Mouse (Mus musculus) liver, postnatal 0 days (tissue): ENCODE measurements around the gene Twf1. TPM values are rescaled to one million over a fixed set of nuclear protein-coding genes. Genes with fewer than 3 reads are reported as not detected.

Experiments
- ATAC-seq: fragments of 200-750 bp; cut with Nextera tagmentation; 2 replicates; pipeline ENCODE4 v1.8.0; 2017; ENCODE audit warnings: mild to moderate bottlenecking, moderate library complexity
- DNase-seq: peaks from one replicate; pipeline ENCODE4 v3.0.0-alpha.2; 2016
- H3K27ac ChIP-seq: fragments of 300-500 bp; sonication (generic); 2 replicates; pipeline ENCODE4 v1.5.1; 2014; ENCODE audit warnings: antibody characterized with exemption, moderate library complexity, mild to moderate bottlenecking, low read depth
- H3K27me3 ChIP-seq: fragments of 300-500 bp; sonication (generic); 2 replicates; pipeline ENCODE4 v1.6.1; 2014; ENCODE audit warnings: low read length, control low read depth, mixed read lengths; ENCODE audit not compliant: insufficient read depth
- H3K36me3 ChIP-seq: fragments of 300-500 bp; sonication (generic); replicated peaks from 2 replicates; pipeline ENCODE4 v1.6.1; 2014; ENCODE audit warnings: mild to moderate bottlenecking, control low read depth, low read length, moderate library complexity, mixed read lengths; ENCODE audit not compliant: insufficient read depth
- H3K4me1 ChIP-seq: fragments of 300-500 bp; sonication (generic); 2 replicates; pipeline ENCODE4 v1.6.1; 2014; ENCODE audit warnings: antibody characterized with exemption, mild to moderate bottlenecking, control low read depth; ENCODE audit not compliant: insufficient read depth
- H3K4me2 ChIP-seq: fragments of 300-500 bp; sonication (generic); 2 replicates; pipeline ENCODE4 v1.6.1; 2014; ENCODE audit warnings: low read depth, mild to moderate bottlenecking, low read length, moderate library complexity, mixed read lengths
- H3K4me3 ChIP-seq: fragments of 300-500 bp; sonication (generic); 2 replicates; pipeline ENCODE4 v1.5.1; 2014; ENCODE audit warnings: low read depth, low read length
- H3K9ac ChIP-seq: fragments of 300-500 bp; sonication (generic); replicated peaks from 2 replicates; pipeline ENCODE4 v1.6.1; 2014; ENCODE audit warnings: mild to moderate bottlenecking, moderate library complexity
- H3K9me3 ChIP-seq: fragments of 300-500 bp; sonication (generic); 2 replicates; pipeline ENCODE4 v1.6.1; 2016; ENCODE audit warnings: mild to moderate bottlenecking, control low read depth, low read length, mixed read lengths
- CTCF ChIP-seq: sonication (generic); IDR thresholded peaks from 2 replicates; pipeline ENCODE4 v1.5.1; 2016; ENCODE audit warnings: antibody characterized with exemption, low read depth
- EP300 ChIP-seq: IDR thresholded peaks from 2 replicates; pipeline ENCODE4 v1.6.1; 2016; ENCODE audit warnings: antibody characterized with exemption, low read depth, mild to moderate bottlenecking
- WGBS: fragments of 180-500 bp; shearing (Covaris S2); extraction: QIAGEN DNeasy Blood & Tissue Kit; methylation state at CpG from one replicate; pipeline ENCODE4 v1.1.7; 2014; ENCODE audit not compliant: insufficient replicate concordance; 5-methylcytosine and 5-hydroxymethylcytosine counted together
- polyA plus RNA-seq: library from polyadenylated mRNA; unstranded; fragments of >200 nt; fragmentation: Nextera tagmentation; extraction: Ambion mirVana; gene quantifications from 2 replicates; pipeline ENCODE4 v1.2.1, GENCODE M21; 2015

Twf1 gene
- polyA plus RNA-seq, 1 experiment from 2014 or later = 31.2 TPM

DNA sequence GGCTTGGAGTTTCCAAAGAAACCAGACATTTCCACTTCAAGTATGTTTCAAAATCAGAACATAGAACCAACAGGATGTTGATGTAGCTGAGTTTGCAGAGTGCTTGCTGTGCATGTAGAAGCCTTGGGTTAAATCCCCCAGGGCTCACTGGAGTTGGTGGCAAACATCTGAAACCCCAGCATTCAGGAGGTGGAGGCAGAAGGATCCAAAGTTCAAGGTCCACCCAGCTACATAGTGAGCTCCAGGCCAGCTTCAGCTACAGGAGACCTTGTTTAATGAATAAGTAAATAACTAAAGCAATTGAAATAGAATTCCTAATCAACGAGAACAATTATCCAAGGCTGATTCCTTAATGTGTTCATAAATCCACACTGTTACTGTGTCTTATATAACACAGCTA lies 3.9 kb upstream of the Twf1 start:
- Histone ChIP-seq H3K4me1 (peaks cover 7% of the 10 kb centered on the region), H3K27me3 (no peaks in the 10 kb centered on the region), H3K9ac (no peak overlapping the region), H3K9me3 (no peaks in the 10 kb centered on the region), H3K27ac (no peak overlapping the region), H3K36me3 (no peaks in the 10 kb centered on the region), H3K4me2 (no peak overlapping the region), H3K4me3 (no peak overlapping the region)
- DNase-seq (no peak), ATAC-seq (no peak)
- 43% methylated on average over 1 of the region's 1 CpGs for WGBS
- TF ChIP-seq CTCF = no peak
- TF ChIP-seq EP300 = no peak

DNA sequence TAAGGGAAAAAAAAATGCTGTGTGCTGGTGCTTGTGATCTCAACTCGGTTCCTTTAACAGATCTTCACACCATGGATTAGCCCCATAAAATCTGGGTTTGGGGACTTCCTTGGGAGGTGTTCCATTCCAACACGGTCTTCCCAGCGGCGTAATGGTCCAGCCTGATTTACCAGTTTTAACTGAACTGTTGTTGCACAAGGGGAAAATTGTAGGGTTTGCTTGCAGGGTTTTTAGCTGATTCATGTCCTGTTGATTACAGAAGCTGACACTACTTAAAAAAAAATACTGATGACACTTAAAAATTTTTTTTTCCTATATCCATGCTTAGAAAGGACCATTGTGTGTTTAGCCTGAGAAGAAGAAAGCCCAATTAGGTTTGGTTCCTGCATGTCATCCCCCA lies 1.7 kb upstream of the Twf1 start:
- peaks cover 11% of the 10 kb centered on the region for H3K4me1 ChIP-seq
- H3K9me3 ChIP-seq = no peaks in the 10 kb centered on the region
- H3K4me2 ChIP-seq = no peak overlapping the region
- no peak; the same call in 1 of the 2 replicates for TF ChIP-seq EP300
- no peak for TF ChIP-seq CTCF
- H3K4me3 ChIP-seq = no peak overlapping the region
- DNase-seq (no peak), ATAC-seq (no peak)
- H3K27ac ChIP-seq = peak overlapping the region; percentile 75
- WGBS = 58% methylated on average over 4 of the region's 4 CpGs
- H3K9ac ChIP-seq = no peak overlapping the region
- peaks cover 2% of the 10 kb centered on the region; the same call in 1 of the 2 replicates for H3K36me3 ChIP-seq
- H3K27me3 ChIP-seq = no peaks in the 10 kb centered on the region

DNA sequence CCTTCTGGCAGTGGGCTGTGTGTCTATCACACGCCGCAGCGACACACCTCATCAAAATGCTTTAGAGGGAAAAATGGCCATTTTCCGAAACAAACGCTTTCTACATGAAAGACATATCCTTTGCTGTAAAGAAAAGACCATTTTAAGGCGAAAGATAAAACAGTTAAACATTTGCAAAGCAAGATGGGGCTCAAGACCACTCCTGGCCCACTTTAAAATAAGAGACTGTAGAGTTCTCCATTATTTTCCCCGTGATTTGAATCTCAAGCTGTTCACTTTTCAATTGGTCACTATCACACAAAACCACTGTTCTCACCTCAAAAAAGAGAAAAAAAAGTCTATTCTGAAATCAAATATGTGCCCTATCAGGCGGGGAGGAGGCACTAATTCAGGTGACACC lies 394 bp upstream of the Twf1 start:
- Histone ChIP-seq H3K36me3 (peaks cover 11% of the 10 kb centered on the region), H3K27ac (peak overlapping the region; percentile 75; the same call in 1 of the 2 replicates), H3K9me3 (no peaks in the 10 kb centered on the region), H3K27me3 (no peaks in the 10 kb centered on the region), H3K4me1 (peaks cover 11% of the 10 kb centered on the region), H3K4me3 (peak overlapping the region; percentile 100), H3K9ac (no peak overlapping the region), H3K4me2 (peak overlapping the region; percentile 85)
- 13% methylated on average over 8 of the region's 8 CpGs for WGBS
- ATAC-seq (no peak), DNase-seq (no peak)
- TF ChIP-seq EP300 (no peak), CTCF (no peak)

DNA sequence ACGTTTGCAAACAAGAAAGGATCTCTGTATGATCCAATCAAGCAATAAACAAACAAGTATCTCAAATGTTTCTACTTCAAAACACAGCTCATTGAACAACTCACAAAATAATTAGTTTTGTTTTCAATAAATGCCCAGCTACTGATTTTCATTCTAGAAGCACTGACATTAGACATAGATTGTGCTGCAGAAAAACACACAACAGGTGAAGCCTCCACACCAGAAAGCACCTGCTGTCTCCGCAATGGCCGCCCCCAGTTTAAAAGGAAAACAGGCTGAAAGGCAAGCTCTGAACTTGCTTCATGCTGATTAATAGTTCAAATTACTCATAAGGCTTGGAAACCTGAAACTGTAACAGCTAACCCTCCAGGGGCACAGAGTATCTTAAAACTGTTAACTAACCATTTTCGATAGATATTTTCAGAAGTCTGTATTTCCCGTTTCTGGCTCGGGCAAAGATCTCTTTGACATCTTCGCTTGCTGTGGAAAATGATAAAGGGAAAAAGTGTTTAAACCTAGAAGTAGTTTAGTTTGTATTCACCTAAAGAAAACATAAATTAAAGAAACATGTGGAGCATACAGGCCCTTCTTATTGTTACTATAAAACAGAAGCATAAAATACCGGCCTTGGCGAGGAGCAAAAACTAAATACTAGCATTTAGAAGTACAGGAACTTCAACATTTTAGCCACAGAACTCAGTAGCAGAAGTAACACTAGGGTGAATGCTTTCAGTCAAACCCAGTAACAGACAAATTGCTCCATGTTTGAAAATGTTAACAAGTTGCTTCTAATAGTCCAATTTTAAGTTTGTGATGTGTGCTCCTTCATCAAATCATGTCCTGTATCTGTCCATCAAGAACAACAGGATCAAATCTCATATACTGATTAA lies 1.6 kb downstream of the Twf1 start:
- Histone ChIP-seq H3K27me3 (no peaks in the 10 kb centered on the region), H3K4me2 (peak overlapping the region; percentile 85), H3K27ac (no peak overlapping the region), H3K4me3 (peak overlapping the region; percentile 100), H3K9ac (peak overlapping the region; percentile 32; the same call in 1 of the 2 replicates), H3K9me3 (no peaks in the 10 kb centered on the region), H3K36me3 (peaks cover 32% of the 10 kb centered on the region), H3K4me1 (peaks cover 11% of the 10 kb centered on the region)
- no peak for ATAC-seq
- TF ChIP-seq CTCF (no peak), EP300 (no peak)
- no peak for DNase-seq
- WGBS = 71% methylated on average over 9 of the region's 9 CpGs

DNA sequence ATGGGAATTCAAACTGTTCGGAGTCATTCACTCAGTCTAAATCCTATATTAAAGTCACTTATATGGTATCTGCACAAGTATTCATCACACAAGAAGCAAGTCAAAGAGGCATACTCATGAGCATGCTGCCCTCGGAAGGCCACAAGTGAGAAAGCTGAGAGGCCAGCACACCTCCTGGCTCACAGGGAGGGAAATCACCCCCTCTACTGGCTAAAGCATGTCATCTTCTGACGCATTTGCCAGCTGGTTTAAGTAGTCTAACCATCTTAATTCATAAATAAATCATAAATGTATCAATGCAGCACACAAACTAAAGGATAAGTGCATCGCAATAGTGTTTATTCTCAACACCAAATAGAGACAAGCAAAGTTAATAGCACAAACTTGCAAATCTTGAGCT lies 5.0 kb downstream of the Twf1 start:
- H3K27ac ChIP-seq = no peak overlapping the region
- H3K27me3 ChIP-seq = no peaks in the 10 kb centered on the region
- no peak overlapping the region for H3K4me2 ChIP-seq
- H3K4me1 ChIP-seq = peaks cover 5% of the 10 kb centered on the region; the same call in 1 of the 2 replicates
- H3K9ac ChIP-seq = no peak overlapping the region
- WGBS = 85% methylated on average over 4 of the region's 4 CpGs
- H3K4me3 ChIP-seq = no peak overlapping the region
- ATAC-seq = no peak
- no peak for DNase-seq
- H3K9me3 ChIP-seq = no peaks in the 10 kb centered on the region
- TF ChIP-seq EP300 (no peak), CTCF (peak; percentile 43)
- H3K36me3 ChIP-seq = peaks cover 60% of the 10 kb centered on the region

DNA sequence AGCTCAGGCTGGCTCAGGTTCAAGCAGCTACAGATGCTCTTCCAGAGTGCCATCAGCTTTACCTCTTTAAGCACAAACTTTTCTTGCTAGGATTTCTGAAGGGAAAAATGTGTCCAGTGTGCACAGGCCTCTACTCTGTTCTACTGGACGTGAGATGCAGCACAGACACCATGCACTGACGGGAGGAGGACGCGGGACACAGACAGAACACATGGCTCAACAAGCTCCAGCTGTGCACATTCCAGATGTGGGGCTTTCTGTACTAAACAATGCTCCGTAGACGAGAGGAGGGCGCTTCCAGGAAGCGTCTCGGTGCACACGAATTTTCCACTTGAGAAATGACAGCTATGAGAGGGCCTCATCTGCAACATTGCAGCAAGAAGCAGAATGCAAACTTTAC lies 6.5 kb downstream of the Twf1 start:
- no peak overlapping the region for H3K9ac ChIP-seq
- 92% methylated on average over 10 of the region's 10 CpGs for WGBS
- peaks cover 4% of the 10 kb centered on the region; the same call in 1 of the 2 replicates for H3K4me1 ChIP-seq
- H3K27me3 ChIP-seq = no peaks in the 10 kb centered on the region
- no peaks in the 10 kb centered on the region for H3K9me3 ChIP-seq
- no peak for TF ChIP-seq CTCF
- TF ChIP-seq EP300 = no peak
- no peak overlapping the region for H3K4me2 ChIP-seq
- no peak for ATAC-seq
- H3K4me3 ChIP-seq = no peak overlapping the region
- H3K27ac ChIP-seq = no peak overlapping the region
- DNase-seq = no peak
- H3K36me3 ChIP-seq = peaks cover 65% of the 10 kb centered on the region
